Mouse (Mus musculus): ENCODE results near the gene Gm3776.

DNA sequence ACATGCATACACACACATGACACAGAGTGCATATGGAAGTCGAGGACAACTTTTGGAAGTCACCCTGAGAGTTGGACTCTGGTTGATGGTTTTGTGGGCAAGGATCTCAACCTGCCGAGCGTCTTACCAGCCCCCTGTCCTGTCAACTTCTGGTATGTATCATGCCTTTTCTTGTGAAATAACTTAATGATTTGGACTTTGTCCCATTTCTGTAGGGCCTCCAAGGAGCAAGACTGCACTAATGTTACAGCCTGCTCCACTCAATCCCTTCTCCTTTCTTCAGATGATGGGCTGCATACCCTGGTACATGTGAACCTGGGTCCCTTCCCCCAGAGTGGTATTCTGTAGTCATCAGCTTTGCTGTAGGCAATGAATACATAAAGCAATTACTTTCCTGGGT, 46.9 kb upstream of the Gm3776 start:
- TF ChIP-seq HCFC1 (IDR thresholded peaks at IDR 0.05; ENCODE audit: borderline replicate concordance, insufficient read depth, low read length) (no peak), ZNF384 (IDR thresholded peaks at IDR 0.05; ENCODE audit: low read depth, low read length) (no peak), ZC3H11A (IDR thresholded peaks at IDR 0.05; ENCODE audit: borderline replicate concordance, low read depth, low read length) (no peak), MAFK (IDR thresholded peaks at IDR 0.05; ENCODE audit: insufficient read depth, low read depth, low read length) (no peak)

Data from ES-E14 (cell line).